Mouse (Mus musculus) right cerebral cortex, postnatal 10 days (tissue): ENCODE measurements around the gene Olfr201.
"Not testable (repeated sequence)": the region's sequence is repeated elsewhere in the genome, so short reads cannot be mapped to it uniquely, and the experiment has no call there.

Experiments used
- DNase-seq, 2 experiments: peaks; one replicate each; pipeline ENCODE4 v3.0.0; 2021; ENCODE audit warnings: low spot score in 2 of 2

The Olfr201 gene

DNA sequence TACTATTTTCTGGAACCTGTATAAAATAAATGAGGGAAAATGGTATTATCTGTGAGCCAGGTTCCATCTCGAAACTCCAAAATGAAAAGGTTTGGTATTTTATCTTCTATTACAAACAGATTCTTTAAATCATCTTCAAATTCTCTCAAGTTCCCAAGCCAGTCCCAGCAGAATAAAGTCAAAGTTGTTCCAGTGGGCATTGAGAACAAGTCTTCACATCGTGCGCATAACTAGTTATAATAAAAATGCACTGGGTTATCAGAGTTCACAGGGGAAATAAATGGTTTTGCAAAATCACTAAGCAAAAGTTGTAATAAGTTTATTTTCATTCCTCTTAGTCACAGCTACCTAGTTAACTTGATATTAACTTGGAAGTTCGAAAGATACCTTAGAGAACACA, at the start of gene Olfr201:
Gene Olfr201 (minus strand): TSS at position 101 of the 400 bp plus-strand sequence.
- not testable (repeated sequence) for DNase-seq

DNA sequence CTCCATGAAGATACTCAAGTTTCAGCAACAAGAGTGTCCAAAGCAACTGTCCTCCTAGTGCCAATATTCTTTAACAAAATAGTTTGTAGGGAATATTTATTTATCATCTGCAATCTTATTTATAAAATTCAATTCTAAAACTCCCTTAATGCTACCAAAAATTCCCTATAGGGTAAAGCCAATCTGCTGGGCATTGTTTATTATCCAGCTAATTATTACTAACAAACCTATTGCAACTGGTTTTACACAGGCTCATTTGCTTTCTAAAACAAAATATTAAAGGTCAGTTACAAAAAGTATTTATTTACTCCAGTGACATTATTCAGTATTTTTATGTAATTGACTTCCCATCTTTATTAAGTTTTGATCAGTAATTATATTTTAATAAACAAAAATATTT, 45.7 kb upstream of the Olfr201 start, which contains the start of gene Olfr204:
Gene Olfr204 (minus strand): TSS at position 101 of the 400 bp plus-strand sequence.
- no peak for DNase-seq

DNA sequence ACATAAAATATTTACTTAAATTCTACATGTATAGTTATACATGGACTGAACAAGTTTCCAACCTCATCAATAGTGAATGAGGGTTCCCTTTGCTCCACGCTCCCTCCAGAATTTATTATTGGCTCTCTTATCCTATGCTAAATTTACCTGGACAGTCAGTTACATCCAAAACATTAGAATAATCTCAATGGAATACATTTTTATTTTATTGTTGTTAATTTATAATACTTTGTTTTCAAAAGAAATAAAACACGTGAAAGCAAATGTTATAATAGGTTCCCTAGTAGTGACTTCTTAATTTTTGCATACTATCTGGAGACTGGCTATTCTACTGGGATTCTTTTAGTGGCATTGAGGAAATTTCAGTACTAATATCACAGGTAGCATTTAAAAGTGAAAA, 26.1 kb upstream of the Olfr201 start, which contains the start of gene Olfr203:
Gene Olfr203 (plus strand): TSS at position 301 of the 400 bp plus-strand sequence.
- no peak for DNase-seq

DNA sequence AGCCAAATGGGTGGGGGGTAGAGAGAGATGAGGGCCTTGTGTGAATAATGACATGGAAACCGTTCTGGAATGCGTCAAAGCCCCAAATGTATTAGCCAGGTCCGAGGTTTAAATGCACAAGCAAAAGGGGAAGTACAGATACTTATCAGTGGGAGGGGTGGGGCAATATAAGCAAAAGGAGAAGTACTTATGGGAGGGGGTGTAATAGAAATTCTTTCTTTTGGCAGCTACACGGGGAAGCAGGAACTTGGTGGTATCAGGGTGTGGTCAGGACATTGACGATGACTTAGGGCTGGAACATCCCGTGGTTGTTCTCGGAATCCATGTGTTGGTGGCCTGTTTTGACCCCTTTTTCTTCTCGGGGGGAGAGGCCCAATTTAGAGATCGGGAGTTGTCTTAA, 15.1 kb upstream of the Olfr201 start:
- DNase-seq = not testable (repeated sequence)

DNA sequence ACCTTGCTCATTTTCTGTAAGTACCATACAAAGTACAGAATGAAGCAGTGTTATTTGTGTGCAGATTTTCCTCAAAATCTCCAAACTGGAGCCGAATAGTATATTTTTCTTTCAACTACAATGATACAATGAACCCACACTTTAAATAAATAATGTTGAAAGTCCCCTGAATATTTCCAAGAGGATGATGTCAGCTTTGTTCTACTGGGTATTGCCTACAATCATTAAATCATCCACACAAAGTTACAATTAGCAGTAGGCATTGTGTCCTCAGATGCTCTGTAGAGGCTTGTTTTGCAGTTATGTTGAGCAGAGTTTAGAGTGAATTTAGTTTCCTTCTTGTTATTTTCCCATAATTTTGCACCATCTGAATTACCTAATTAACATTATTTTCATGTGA, 14.3 kb upstream of the Olfr201 start, which contains the start of gene Olfr202:
Gene Olfr202 (minus strand): TSS at position 101 of the 400 bp plus-strand sequence.
- DNase-seq = no peak

DNA sequence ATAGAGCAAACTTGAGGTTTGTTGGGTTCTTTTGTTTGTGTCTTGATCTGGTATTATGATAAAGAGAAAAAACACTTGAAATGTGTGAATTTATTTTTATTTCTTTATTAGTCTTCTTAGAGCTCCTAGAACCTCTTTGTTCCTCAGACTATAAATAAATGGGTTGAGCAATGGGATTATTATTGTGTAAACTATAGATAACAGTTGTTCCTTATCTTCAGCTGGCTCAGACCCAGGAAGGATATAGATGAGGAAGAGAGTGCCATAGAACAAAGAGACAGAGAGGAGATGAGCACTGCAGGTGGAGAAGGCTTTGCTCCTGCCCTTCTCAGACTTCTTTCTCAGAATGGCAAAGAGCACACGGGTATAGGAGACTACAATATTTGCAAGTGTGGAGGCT, 11.0 kb upstream of the Olfr201 start:
- DNase-seq = no peak

DNA sequence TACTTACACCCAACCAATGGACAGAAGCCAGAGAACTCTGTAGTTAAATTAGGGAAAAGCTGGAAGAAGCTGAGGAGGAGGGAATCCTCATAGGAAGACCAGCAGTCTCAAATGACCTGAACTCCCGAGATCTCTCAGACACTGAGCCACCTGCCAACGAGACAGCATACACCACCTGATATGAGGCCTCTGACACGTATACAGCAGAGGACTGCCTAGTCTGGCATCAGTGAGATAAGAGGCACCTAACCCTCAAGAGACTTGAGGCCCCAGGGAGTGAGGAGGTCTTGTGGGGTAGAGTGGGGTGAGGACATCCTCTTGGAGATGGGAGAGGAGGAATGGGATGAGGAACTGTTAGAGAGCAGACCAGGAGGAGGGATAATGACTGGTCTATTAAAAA, 8.1 kb upstream of the Olfr201 start:
- no peak for DNase-seq

DNA sequence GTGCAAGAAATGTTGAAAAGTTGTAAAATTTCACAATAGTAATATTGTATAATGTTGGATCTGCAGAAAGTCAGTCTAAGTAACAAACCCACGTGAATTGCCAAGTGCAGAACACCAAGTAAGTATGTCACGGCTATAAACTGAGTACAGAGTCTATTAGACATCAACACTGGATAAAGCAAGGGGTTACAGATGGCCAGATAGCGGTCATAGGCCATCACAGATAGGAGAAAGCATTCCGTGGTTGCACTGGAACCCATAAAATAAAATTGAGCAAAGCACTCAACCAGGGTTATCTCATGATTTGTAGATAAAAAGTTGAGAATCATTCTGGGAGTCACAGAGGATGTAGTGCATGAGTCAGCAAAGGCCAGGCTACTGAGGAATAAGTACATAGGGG, 3.3 kb downstream of the Olfr201 start:
- not testable (repeated sequence) for DNase-seq

DNA sequence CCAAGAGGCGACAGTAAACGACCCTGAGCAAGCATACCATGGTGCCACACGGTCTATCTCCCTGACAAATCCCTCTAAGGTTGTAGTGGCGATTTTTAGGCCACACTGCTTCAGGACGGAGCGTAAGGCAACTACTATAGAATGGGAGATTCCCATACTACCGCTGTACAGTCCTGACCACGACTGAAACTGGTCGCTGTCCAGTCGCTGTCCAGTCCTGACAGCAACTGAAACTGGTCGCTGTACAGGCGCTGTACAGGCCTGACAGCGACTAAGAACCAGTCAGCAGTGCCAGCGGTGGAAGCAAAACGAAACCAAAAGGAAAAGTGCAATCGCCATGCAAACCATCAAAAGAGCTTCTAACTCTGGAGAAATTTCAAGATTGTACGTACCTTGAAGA, 22.7 kb downstream of the Olfr201 start:
- no peak for DNase-seq

DNA sequence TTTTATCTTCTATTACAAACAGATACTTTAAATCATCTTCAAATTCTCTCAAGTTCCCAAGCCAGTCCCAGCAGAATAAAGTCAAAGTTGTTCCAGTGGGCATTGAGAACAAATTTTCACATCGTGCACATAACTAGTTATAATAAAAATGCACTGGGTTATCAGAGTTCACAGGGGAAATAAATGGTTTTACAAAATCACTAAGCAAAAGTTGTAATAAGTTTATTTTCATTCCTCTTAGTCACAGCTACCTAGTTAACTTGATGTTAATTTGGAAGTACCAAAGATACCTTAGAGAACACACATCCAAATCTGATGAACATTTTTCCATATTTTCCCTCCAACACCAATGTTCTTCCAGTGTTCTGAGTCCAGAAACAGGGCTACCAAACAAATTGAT, 52.8 kb downstream of the Olfr201 start, which contains the start of gene Olfr199:
Gene Olfr199 (minus strand): TSS at position 101 of the 400 bp plus-strand sequence.
- not testable (repeated sequence) for DNase-seq

DNA sequence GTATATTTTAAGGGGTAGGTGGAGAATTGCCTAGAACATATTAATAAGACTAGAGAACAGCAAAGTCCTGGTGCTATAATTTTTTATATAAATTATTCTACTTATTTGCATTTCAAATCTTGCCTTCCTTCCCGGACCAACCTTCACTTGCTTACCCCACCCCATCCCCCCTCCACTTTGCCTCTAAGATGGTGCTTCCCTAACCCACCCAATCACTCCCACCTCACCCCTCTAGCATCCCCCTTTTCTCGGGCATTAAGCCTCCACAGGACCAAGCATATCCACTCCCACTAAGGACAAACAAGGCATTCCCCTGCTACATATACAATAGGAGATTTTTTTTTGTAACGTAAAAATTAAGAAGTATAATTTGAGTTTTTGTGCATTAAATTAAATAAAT, 54.6 kb downstream of the Olfr201 start:
- DNase-seq = not testable (repeated sequence)
